Mouse (Mus musculus) testis, postnatal 10 days (tissue): ENCODE data around the gene Rhobtb1.
A peak's percentile ranks its signal among the peaks of the same experiment; 100 is the strongest.

Experiments used
- DNase-seq: peaks from one replicate; pipeline ENCODE4 v3.0.0; 2021; ENCODE audit warnings: low spot score

Rhobtb1 gene

GRCm38 (mm10) chr10:69275811-69276775 is 124.9 kb downstream of the Rhobtb1 start:
- DNase-seq, result no peak

GRCm38 (mm10) chr10:69276920-69277435 is 125.7 kb downstream of the Rhobtb1 start:
- DNase-seq, result no peak

GRCm38 (mm10) chr10:69278764-69279606 is 127.8 kb downstream of the Rhobtb1 start:
- no peak for DNase-seq

GRCm38 (mm10) chr10:69279607-69279978 is 128.4 kb downstream of the Rhobtb1 start:
- no peak for DNase-seq

GRCm38 (mm10) chr10:69286939-69287338 is 135.7 kb downstream of the Rhobtb1 start:
- DNase-seq, result no peak

- no peak for DNase-seq
Measured at GRCm38 (mm10) chr10:69288086-69288485, 136.9 kb downstream of the Rhobtb1 start.

- DNase-seq, result no peak
Measured at GRCm38 (mm10) chr10:69288720-69289119, 137.5 kb downstream of the Rhobtb1 start.

GRCm38 (mm10) chr10:69290736-69291135 is 139.5 kb downstream of the Rhobtb1 start:
- DNase-seq, result no peak

- DNase-seq, result no peak
Measured at GRCm38 (mm10) chr10:69295919-69296318, 144.7 kb downstream of the Rhobtb1 start.

- DNase-seq, result no peak
Measured at GRCm38 (mm10) chr10:69299985-69300384, 148.8 kb downstream of the Rhobtb1 start.

- DNase-seq, result no peak
Measured at GRCm38 (mm10) chr10:69302667-69303066, 151.4 kb downstream of the Rhobtb1 start.

- DNase-seq, result no peak
Measured at GRCm38 (mm10) chr10:69304819-69305218, 153.6 kb downstream of the Rhobtb1 start.

- DNase-seq, result no peak
Measured at GRCm38 (mm10) chr10:69305600-69305999, 154.4 kb downstream of the Rhobtb1 start.

- DNase-seq, result peak; percentile 82
Measured at GRCm38 (mm10) chr10:69306205-69306604, 155.0 kb downstream of the Rhobtb1 start.

GRCm38 (mm10) chr10:69307067-69307466 is 155.8 kb downstream of the Rhobtb1 start:
- peak; percentile 75 for DNase-seq

- no peak for DNase-seq
Measured at GRCm38 (mm10) chr10:69309109-69309508, 157.9 kb downstream of the Rhobtb1 start.

- no peak for DNase-seq
Measured at GRCm38 (mm10) chr10:69311867-69312266, 160.6 kb downstream of the Rhobtb1 start.

- DNase-seq, result no peak
Measured at GRCm38 (mm10) chr10:69313944-69314343, 162.7 kb downstream of the Rhobtb1 start.

GRCm38 (mm10) chr10:69318514-69318913 is 167.3 kb downstream of the Rhobtb1 start:
- no peak for DNase-seq

GRCm38 (mm10) chr10:69320667-69321518 is 169.7 kb downstream of the Rhobtb1 start:
- peak; percentile 93 for DNase-seq

- DNase-seq, result no peak
Measured at GRCm38 (mm10) chr10:69321519-69322035, 170.3 kb downstream of the Rhobtb1 start.
